Mouse (Mus musculus) kidney, embryonic 14.5 days (tissue): ENCODE results near the gene Siglecf. TPM values are rescaled to one million over a fixed set of nuclear protein-coding genes. Genes with fewer than 3 reads are reported as not detected.

Experiments used
- ATAC-seq: fragments of 200-750 bp; cut with Nextera tagmentation; 2 replicates; pipeline ENCODE4 v1.8.0; 2017; ENCODE audit warnings: moderate number of reproducible peaks, mild to moderate bottlenecking, moderate TSS enrichment, moderate library complexity; ENCODE audit not compliant: low FRiP score, low TSS enrichment
- H3K27ac ChIP-seq: fragments of 300-500 bp; sonication (generic); 2 replicates; pipeline ENCODE4 v1.5.1; 2014; ENCODE audit warnings: low read depth, mild to moderate bottlenecking, low read length, moderate library complexity, mixed read lengths
- H3K27me3 ChIP-seq: fragments of 300-500 bp; sonication (generic); 2 replicates; pipeline ENCODE4 v1.6.1; 2014; ENCODE audit warnings: mild to moderate bottlenecking, low read length; ENCODE audit not compliant: control insufficient read depth, insufficient read depth
- H3K36me3 ChIP-seq: fragments of 300-500 bp; sonication (generic); 2 replicates; pipeline ENCODE4 v1.6.1; 2014; ENCODE audit warnings: low read length, mixed read lengths; ENCODE audit not compliant: control insufficient read depth, insufficient read depth
- H3K4me1 ChIP-seq: fragments of 300-500 bp; sonication (generic); 2 replicates; pipeline ENCODE4 v1.6.1; 2014; ENCODE audit warnings: low read length, mixed read lengths; ENCODE audit not compliant: control insufficient read depth, insufficient read depth
- H3K4me2 ChIP-seq: fragments of 300-500 bp; sonication (generic); replicated peaks from 2 replicates; pipeline ENCODE4 v1.6.1; 2014; ENCODE audit warnings: low read depth, mild to moderate bottlenecking, low read length
- H3K4me3 ChIP-seq: fragments of 300-500 bp; sonication (generic); 2 replicates; pipeline ENCODE4 v1.5.1; 2014; ENCODE audit warnings: mild to moderate bottlenecking, low read length
- H3K9ac ChIP-seq: fragments of 300-500 bp; sonication (generic); 2 replicates; pipeline ENCODE4 v1.6.1; 2014; ENCODE audit warnings: low read depth, mild to moderate bottlenecking, low read length, moderate library complexity
- H3K9me3 ChIP-seq: fragments of 300-500 bp; sonication (generic); 2 replicates; pipeline ENCODE4 v1.6.1; 2016; ENCODE audit warnings: low read length; ENCODE audit not compliant: control insufficient read depth
- WGBS: fragments of 180-500 bp; shearing (Covaris S2); extraction: QIAGEN DNeasy Blood & Tissue Kit; methylation state at CpG from one replicate; pipeline ENCODE4 v1.1.7; 2014; 5-methylcytosine and 5-hydroxymethylcytosine counted together
- polyA plus RNA-seq: library from polyadenylated mRNA; unstranded; fragments of >200 nt; fragmentation: Nextera tagmentation; extraction: Ambion mirVana; gene quantifications from 2 replicates; pipeline ENCODE4 v1.2.1, GENCODE M21; 2014

Gene Siglecf
- polyA plus RNA-seq, 1 experiment from 2014 or later = not detected

- H3K27ac ChIP-seq = no peak within 1 kb of the TSS
- WGBS = 46% methylated on average over 4 of the region's 4 CpGs
Measured at GRCm38 (mm10) chr7:43408131-43408553, 57.0 kb downstream of the Siglecf start, which contains the start of gene Siglecg. TSS of gene Siglecg (plus strand) at chr7:43408204.

GRCm38 (mm10) chr7:43409084-43409483, 57.9 kb downstream of the Siglecf start:
- H3K27me3 ChIP-seq = no peaks in the 10 kb centered on the region
- H3K27ac ChIP-seq = no peak overlapping the region
- no peak overlapping the region for H3K4me2 ChIP-seq
- H3K9me3 ChIP-seq = no peaks in the 10 kb centered on the region
- WGBS = 71% methylated on average over 3 of the region's 3 CpGs
- no peaks in the 10 kb centered on the region for H3K36me3 ChIP-seq
- no peak overlapping the region for H3K9ac ChIP-seq
- ATAC-seq = no peak
- no peaks in the 10 kb centered on the region; the same call in 1 of the 2 replicates for H3K4me1 ChIP-seq
- H3K4me3 ChIP-seq = no peak overlapping the region

More at GRCm38 (mm10) chr7:43408131-43408553, 57.0 kb downstream of the Siglecf start, which contains the start of gene Siglecg:
- Histone ChIP-seq H3K9ac (no peak within 1 kb of the TSS), H3K9me3 (no peaks in the 10 kb centered on the region), H3K4me2 (no peak within 1 kb of the TSS), H3K36me3 (no peaks in the 10 kb centered on the region), H3K27me3 (no peaks in the 10 kb centered on the region), H3K4me1 (no peaks in the 10 kb centered on the region; the same call in 1 of the 2 replicates), H3K4me3 (no peak within 1 kb of the TSS)
- peak; percentile 56; the same call in 1 of the 2 replicates for ATAC-seq

Other genes starting within 250 kb of the Siglecf start
- not detected in 2 replicates for gene Zfp936, start 237.1 kb upstream of the Siglecf start, polyA plus RNA-seq
- gene Zfp715, start 38.0 kb upstream of the Siglecf start, polyA plus RNA-seq = 9.0 and 14.7 TPM in 2 replicates
- gene Siglecg, start 56.9 kb downstream of the Siglecf start, polyA plus RNA-seq = 1.7 and 1.9 TPM in 2 replicates
- gene Lim2, start 76.3 kb downstream of the Siglecf start, polyA plus RNA-seq = not detected in 2 replicates
- 0.41 TPM in 1 of 2 replicates, not detected in the other for gene Nkg7, start 85.7 kb downstream of the Siglecf start, polyA plus RNA-seq
- gene Cldnd2, start 89.4 kb downstream of the Siglecf start, polyA plus RNA-seq = not detected in 2 replicates
- 323 and 358 TPM in 2 replicates for gene Etfb, start 92.7 kb downstream of the Siglecf start, polyA plus RNA-seq
- gene Gm45233, start 92.8 kb downstream of the Siglecf start, polyA plus RNA-seq = 0.27 TPM in 1 of 2 replicates, not detected in the other
- gene Vsig10l, start 111.8 kb downstream of the Siglecf start, polyA plus RNA-seq = 2.9 and 3.6 TPM in 2 replicates
- gene Iglon5, start 138.7 kb downstream of the Siglecf start, polyA plus RNA-seq = 0.72 and 0.84 TPM in 2 replicates
- gene 4931406B18Rik, start 154.6 kb downstream of the Siglecf start, polyA plus RNA-seq = not detected in 2 replicates
- gene Cd33, start 193.1 kb downstream of the Siglecf start, polyA plus RNA-seq = 0.85 and 1.7 TPM in 2 replicates
- 2.0 and 4.0 TPM in 2 replicates for gene Zfp658, start 210.9 kb downstream of the Siglecf start, polyA plus RNA-seq
- 9.9 and 14.1 TPM in 2 replicates for gene Zfp719, start 228.3 kb downstream of the Siglecf start, polyA plus RNA-seq